Mouse (Mus musculus) stomach, postnatal 0 days (tissue): ENCODE data around the gene Exosc6.

Source experiments
- CTCF ChIP-seq: IDR thresholded peaks from 2 replicates; pipeline ENCODE4 v1.5.1; 2016; ENCODE audit warnings: antibody characterized with exemption, low read depth, mild to moderate bottlenecking, moderate library complexity
- EP300 ChIP-seq: optimal IDR thresholded peaks from 2 replicates; pipeline ENCODE3; 2016; ENCODE audit warnings: antibody characterized with exemption

- TF ChIP-seq EP300 (no peak), CTCF (no peak)
Measured at GRCm38 (mm10) chr8:111036591-111036990, 19.5 kb upstream of the Exosc6 start.
